Mouse (Mus musculus): ENCODE data around the gene Plekha7. TPM values are rescaled to one million over a fixed set of nuclear protein-coding genes. Genes with fewer than 3 reads are reported as not detected.
A peak's percentile ranks its signal among the peaks of the same experiment; 100 is the strongest.

The Plekha7 gene
- total RNA-seq, 1 experiment, result 38.0 TPM

- no peaks in the 10 kb centered on the region for H3K9me3 ChIP-seq (ENCODE audit: control insufficient read depth, insufficient read depth, low read depth, low read length)
- H3K4me1 ChIP-seq (ENCODE audit: control insufficient read depth in 2 of 2, insufficient read depth in 2 of 2, low read length in 2 of 2, poor library complexity in 1 of 2), result peaks cover 3 to 22% of the 10 kb centered on the region in 2 experiments; a peak in 2 of 4 replicates
- peaks cover 4% of the 10 kb centered on the region; the same call in 1 of the 2 replicates for H3K36me3 ChIP-seq (ENCODE audit: control insufficient read depth, insufficient read depth, low read length, poor library complexity, severe bottlenecking)
- no peak overlapping the region for H3K27ac ChIP-seq (ENCODE audit: insufficient read depth, low read depth, low read length, poor library complexity, severe bottlenecking)
- in situ Hi-C loops (cut with MboI; ENCODE audit: low sequenced_read_pairs in 2 of 2, unreplicated experiment in 2 of 2), result no loop called here
- peak overlapping the region; percentile 12; the same call in 1 of the 2 replicates for H3K9ac ChIP-seq (ENCODE audit: insufficient read depth, low read depth, low read length, poor library complexity, severe bottlenecking)
- TF ChIP-seq HCFC1 (IDR thresholded peaks at IDR 0.05; ENCODE audit: borderline replicate concordance, insufficient read depth, low read length) (no peak), CHD2 (IDR thresholded peaks at IDR 0.05; ENCODE audit: low read depth, low read length) (no peak), ZNF384 (IDR thresholded peaks at IDR 0.05; ENCODE audit: low read depth, low read length) (no peak), MAFK (IDR thresholded peaks at IDR 0.05; ENCODE audit: insufficient read depth, low read depth, low read length) (no peak), ZC3H11A (IDR thresholded peaks at IDR 0.05; ENCODE audit: borderline replicate concordance, low read depth, low read length) (no peak)
- DNase-seq (ENCODE audit: low read depth, low spot score), result no peak
- peak overlapping the region in 1 of 2 experiments; percentile 43; a peak in 1 of 4 replicates for H3K4me3 ChIP-seq (ENCODE audit: insufficient read depth in 1 of 2, low read depth in 1 of 2, low read length in 2 of 2, poor library complexity in 1 of 2, severe bottlenecking in 1 of 2)
These were observed 61.3 kb downstream of the Plekha7 start for GRCm38 (mm10) chr7:116246696-116247376.

- no peak for DNase-seq (ENCODE audit: low read depth, low spot score)
- in situ Hi-C loops (cut with MboI; ENCODE audit: low sequenced_read_pairs in 2 of 2, unreplicated experiment in 2 of 2), result no loop called here
- Histone ChIP-seq H3K36me3 (ENCODE audit: control insufficient read depth, insufficient read depth, low read length, poor library complexity, severe bottlenecking) (peaks cover 4% of the 10 kb centered on the region; the same call in 1 of the 2 replicates), H3K27ac (ENCODE audit: insufficient read depth, low read depth, low read length, poor library complexity, severe bottlenecking) (no peak overlapping the region), H3K4me1 (ENCODE audit: control insufficient read depth in 2 of 2, insufficient read depth in 2 of 2, low read length in 2 of 2, poor library complexity in 1 of 2) (peaks cover 4 to 20% of the 10 kb centered on the region in 2 experiments; a peak in 2 of 4 replicates), H3K4me3 (ENCODE audit: insufficient read depth in 1 of 2, low read depth in 1 of 2, low read length in 2 of 2, poor library complexity in 1 of 2, severe bottlenecking in 1 of 2) (no peak overlapping the region), H3K9me3 (ENCODE audit: control insufficient read depth, insufficient read depth, low read depth, low read length) (no peaks in the 10 kb centered on the region), H3K9ac (ENCODE audit: insufficient read depth, low read depth, low read length, poor library complexity, severe bottlenecking) (peak overlapping the region; percentile 12; the same call in 1 of the 2 replicates)
- TF ChIP-seq MAFK (IDR thresholded peaks at IDR 0.05; ENCODE audit: insufficient read depth, low read depth, low read length), result no peak
- TF ChIP-seq ZNF384 (IDR thresholded peaks at IDR 0.05; ENCODE audit: low read depth, low read length), result no peak
- TF ChIP-seq HCFC1 (IDR thresholded peaks at IDR 0.05; ENCODE audit: borderline replicate concordance, insufficient read depth, low read length), result no peak
- TF ChIP-seq ZC3H11A (IDR thresholded peaks at IDR 0.05; ENCODE audit: borderline replicate concordance, low read depth, low read length), result no peak
- TF ChIP-seq CHD2 (IDR thresholded peaks at IDR 0.05; ENCODE audit: low read depth, low read length), result no peak
These were observed 62.1 kb downstream of the Plekha7 start for GRCm38 (mm10) chr7:116245815-116246695.

GRCm38 (mm10) chr7:116244302-116245165, 63.6 kb downstream of the Plekha7 start:
- DNase-seq (ENCODE audit: low read depth, low spot score), result no peak
- peaks cover 2% of the 10 kb centered on the region; the same call in 1 of the 2 replicates for H3K36me3 ChIP-seq (ENCODE audit: control insufficient read depth, insufficient read depth, low read length, poor library complexity, severe bottlenecking)
- in situ Hi-C loops (cut with MboI; ENCODE audit: low sequenced_read_pairs in 2 of 2, unreplicated experiment in 2 of 2), result no loop called here
- no peak overlapping the region for H3K4me3 ChIP-seq (ENCODE audit: insufficient read depth in 1 of 2, low read depth in 1 of 2, low read length in 2 of 2, poor library complexity in 1 of 2, severe bottlenecking in 1 of 2)
- no peak overlapping the region for H3K9ac ChIP-seq (ENCODE audit: insufficient read depth, low read depth, low read length, poor library complexity, severe bottlenecking)
- H3K9me3 ChIP-seq (ENCODE audit: control insufficient read depth, insufficient read depth, low read depth, low read length), result no peaks in the 10 kb centered on the region
- TF ChIP-seq ZNF384 (IDR thresholded peaks at IDR 0.05; ENCODE audit: low read depth, low read length), result no peak
- no peak for TF ChIP-seq CHD2 (IDR thresholded peaks at IDR 0.05; ENCODE audit: low read depth, low read length)
- no peak for TF ChIP-seq HCFC1 (IDR thresholded peaks at IDR 0.05; ENCODE audit: borderline replicate concordance, insufficient read depth, low read length)
- TF ChIP-seq MAFK (IDR thresholded peaks at IDR 0.05; ENCODE audit: insufficient read depth, low read depth, low read length), result no peak
- TF ChIP-seq ZC3H11A (IDR thresholded peaks at IDR 0.05; ENCODE audit: borderline replicate concordance, low read depth, low read length), result no peak
- peaks cover 4 to 18% of the 10 kb centered on the region in 2 experiments; a peak in 2 of 4 replicates for H3K4me1 ChIP-seq (ENCODE audit: control insufficient read depth in 2 of 2, insufficient read depth in 2 of 2, low read length in 2 of 2, poor library complexity in 1 of 2)
- H3K27ac ChIP-seq (ENCODE audit: insufficient read depth, low read depth, low read length, poor library complexity, severe bottlenecking), result no peak overlapping the region

- Histone ChIP-seq H3K4me3 (ENCODE audit: insufficient read depth in 1 of 2, low read depth in 1 of 2, low read length in 2 of 2, poor library complexity in 1 of 2, severe bottlenecking in 1 of 2) (no peak overlapping the region), H3K4me1 (ENCODE audit: control insufficient read depth in 2 of 2, insufficient read depth in 2 of 2, low read length in 2 of 2, poor library complexity in 1 of 2) (peaks cover 8 to 16% of the 10 kb centered on the region in 2 experiments; a peak in 3 of 4 replicates), H3K9ac (ENCODE audit: insufficient read depth, low read depth, low read length, poor library complexity, severe bottlenecking) (no peak overlapping the region), H3K27ac (ENCODE audit: insufficient read depth, low read depth, low read length, poor library complexity, severe bottlenecking) (no peak overlapping the region), H3K36me3 (ENCODE audit: control insufficient read depth, insufficient read depth, low read length, poor library complexity, severe bottlenecking) (no peaks in the 10 kb centered on the region), H3K9me3 (ENCODE audit: control insufficient read depth, insufficient read depth, low read depth, low read length) (no peaks in the 10 kb centered on the region)
- no peak for DNase-seq (ENCODE audit: low read depth, low spot score)
- in situ Hi-C loops (cut with MboI; ENCODE audit: low sequenced_read_pairs in 2 of 2, unreplicated experiment in 2 of 2), result no loop called here
- TF ChIP-seq MAFK (IDR thresholded peaks at IDR 0.05; ENCODE audit: insufficient read depth, low read depth, low read length) (no peak), HCFC1 (IDR thresholded peaks at IDR 0.05; ENCODE audit: borderline replicate concordance, insufficient read depth, low read length) (no peak), ZNF384 (IDR thresholded peaks at IDR 0.05; ENCODE audit: low read depth, low read length) (no peak)
These were observed 65.4 kb downstream of the Plekha7 start for GRCm38 (mm10) chr7:116242810-116243209.

Data from ES-E14 (cell line).